Mouse (Mus musculus): ENCODE results near the gene Hba-a1.
"Not testable (repeated sequence)": the region's sequence is repeated elsewhere in the genome, so short reads cannot be mapped to it uniquely, and the experiment has no call there.

The Hba-a1 gene

GRCm38 (mm10) chr11:32262674-32263415 is 20.5 kb upstream of the Hba-a1 start:
- no peak for DNase-seq

- DNase-seq, result no peak
Measured at GRCm38 (mm10) chr11:32265117-32265738, 18.1 kb upstream of the Hba-a1 start.

GRCm38 (mm10) chr11:32266194-32266593 is 17.1 kb upstream of the Hba-a1 start:
- no peak for DNase-seq

- DNase-seq, result no peak
Measured at GRCm38 (mm10) chr11:32266776-32267175, 16.5 kb upstream of the Hba-a1 start.

DNA sequence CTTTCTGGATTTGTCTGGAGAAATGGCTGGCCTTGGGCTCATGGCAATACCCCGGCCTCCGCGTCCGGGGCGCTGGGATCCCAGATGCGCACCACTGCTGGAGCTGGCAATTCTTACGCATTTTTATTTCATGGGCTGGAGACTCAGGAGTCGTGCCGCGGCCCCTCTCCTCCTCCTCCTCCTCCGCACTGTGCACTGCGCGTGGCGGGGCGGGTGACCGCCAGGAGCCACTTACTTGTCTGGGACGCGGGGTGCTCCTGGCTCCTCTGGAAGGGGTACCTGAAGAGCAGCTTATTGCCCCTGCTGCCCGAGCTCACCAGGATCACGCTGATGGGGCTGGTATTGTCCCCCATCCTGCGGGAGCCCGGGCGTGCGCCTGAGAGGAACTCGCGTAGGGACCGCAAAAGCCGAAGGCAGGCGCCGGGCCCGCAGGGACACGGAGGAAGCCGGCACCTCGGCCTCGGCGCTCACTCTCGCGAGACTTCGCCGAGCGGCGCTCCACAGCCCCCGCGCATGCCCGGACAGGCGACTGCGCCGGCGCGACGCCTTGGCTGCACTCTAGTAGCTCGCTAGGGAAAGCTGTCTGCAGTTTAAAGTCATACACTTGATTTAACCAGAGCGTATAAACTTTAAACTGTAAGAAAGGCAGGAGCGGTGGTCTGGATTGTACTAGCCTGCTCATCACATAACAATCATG is 16.0 kb upstream of the Hba-a1 start, which contains the start of gene Nprl3:
Nprl3 (minus strand) TSS at position 520 of the 697 bp plus-strand sequence.
- DNase-seq, result peak; percentile 99

DNA sequence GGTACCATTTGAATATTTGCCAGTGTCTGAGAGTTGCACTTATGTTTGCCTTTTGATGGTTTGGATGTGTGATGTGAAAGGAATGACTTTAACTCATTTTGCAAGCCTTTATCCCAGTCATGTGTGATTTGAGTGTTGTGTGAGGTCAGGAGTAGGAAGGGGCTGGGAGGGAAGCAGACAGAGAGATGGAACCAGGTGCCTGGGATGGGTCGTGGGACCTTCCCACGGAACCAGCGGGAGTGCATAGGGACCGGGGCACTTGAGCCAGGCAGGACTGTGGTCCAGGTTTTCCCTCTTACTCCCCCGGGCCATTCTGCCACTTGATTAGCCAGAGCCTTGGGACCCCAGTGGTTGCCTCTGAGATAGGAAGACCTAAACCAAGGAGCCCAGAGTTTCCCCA is 15.3 kb upstream of the Hba-a1 start:
- DNase-seq, result peak; percentile 14

- DNase-seq, result no peak
Measured at GRCm38 (mm10) chr11:32268952-32269351, 14.4 kb upstream of the Hba-a1 start.

GRCm38 (mm10) chr11:32271178-32271577 is 12.1 kb upstream of the Hba-a1 start:
- no peak for DNase-seq

DNA sequence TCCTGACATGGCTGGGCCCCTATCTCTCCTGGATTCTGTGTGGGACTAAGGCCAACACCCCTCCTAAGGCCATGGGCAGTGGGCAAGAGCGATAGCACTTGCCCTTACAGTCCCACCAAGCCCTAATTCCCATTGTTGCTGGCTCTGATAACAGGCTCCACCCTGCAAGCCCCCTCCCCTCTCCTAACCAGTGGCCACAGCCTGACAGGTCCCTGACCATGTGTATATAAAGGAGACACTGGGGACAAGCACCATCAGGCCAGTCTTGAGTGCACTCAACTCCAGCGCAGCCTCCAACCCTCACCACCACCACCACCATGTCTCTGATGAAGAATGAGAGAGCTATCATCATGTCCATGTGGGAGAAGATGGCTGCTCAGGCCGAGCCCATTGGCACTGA is 7.0 kb upstream of the Hba-a1 start, which contains the start of gene Hba-x:
Hba-x (plus strand) TSS at position 54 of the 400 bp plus-strand sequence.
- DNase-seq, result no peak

- no peak for DNase-seq
Measured at GRCm38 (mm10) chr11:32277736-32278457, 5.4 kb upstream of the Hba-a1 start.

- DNase-seq, result no peak
Measured at GRCm38 (mm10) chr11:32278458-32278957, 4.8 kb upstream of the Hba-a1 start.

- DNase-seq, result no peak
Measured at GRCm38 (mm10) chr11:32280646-32281045, 2.7 kb upstream of the Hba-a1 start.

GRCm38 (mm10) chr11:32281416-32282144 is 1.7 kb upstream of the Hba-a1 start:
- DNase-seq, result no peak

GRCm38 (mm10) chr11:32284582-32284981 is 1.3 kb downstream of the Hba-a1 start:
- DNase-seq, result not testable (repeated sequence)

DNA sequence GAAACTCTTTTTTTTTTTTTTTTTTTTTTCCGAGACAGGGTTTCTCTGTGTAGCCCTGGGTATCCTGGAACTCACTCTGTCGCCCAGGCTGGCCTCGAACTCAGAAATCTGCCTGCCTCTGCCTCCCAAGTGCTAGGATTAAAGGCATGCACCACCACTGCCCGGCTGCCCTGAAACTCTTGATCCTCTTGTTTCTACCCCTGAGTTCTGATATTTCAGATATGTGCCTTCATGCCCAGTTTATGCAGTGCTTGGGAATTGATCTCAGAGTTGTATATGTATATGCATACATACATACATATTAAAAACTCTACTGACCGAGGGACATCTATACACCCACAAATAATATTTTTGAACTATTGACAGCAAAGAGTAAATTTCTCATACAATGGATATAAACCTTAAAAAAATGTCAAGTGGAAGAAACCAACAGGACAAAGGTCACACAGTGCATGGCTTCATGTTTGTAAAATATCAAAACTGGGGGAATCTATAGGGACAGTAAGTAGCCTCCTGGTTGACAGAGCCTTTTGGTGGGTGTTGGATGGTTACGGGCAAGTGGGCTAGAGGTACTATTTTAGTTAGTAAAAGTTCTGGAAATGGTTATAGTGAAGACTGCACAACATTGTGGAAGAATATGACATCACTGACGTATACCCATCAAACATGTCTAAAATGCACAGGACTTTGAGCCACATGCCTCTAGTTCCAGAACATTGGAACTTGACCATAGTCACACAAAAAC is 1.9 kb downstream of the Hba-a1 start:
- no peak for DNase-seq

GRCm38 (mm10) chr11:32285887-32286286 is 2.6 kb downstream of the Hba-a1 start:
- not testable (repeated sequence) for DNase-seq

GRCm38 (mm10) chr11:32286695-32287492 is 3.6 kb downstream of the Hba-a1 start, which contains the start of gene Hbq1b:
TSS of gene Hbq1b (plus strand) at chr11:32286965.
- DNase-seq, result peak; percentile 88

DNA sequence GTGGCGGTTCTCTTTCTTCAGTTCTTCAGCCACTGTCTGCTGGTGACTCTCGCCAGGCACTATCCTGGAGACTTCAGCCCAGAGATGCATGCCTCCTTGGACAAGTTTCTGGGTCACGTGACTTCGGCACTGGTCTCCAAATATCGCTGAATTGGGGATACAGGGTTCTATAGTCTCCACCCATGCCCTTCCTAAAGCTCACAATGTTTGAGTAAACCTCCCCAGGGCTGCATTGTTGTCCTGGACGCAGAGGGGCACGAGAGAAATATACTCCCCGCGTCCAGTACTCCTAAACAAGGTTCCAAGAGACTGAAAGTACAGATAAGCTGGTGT is 4.1 kb downstream of the Hba-a1 start:
- no peak for DNase-seq

GRCm38 (mm10) chr11:32292819-32293218 is 9.5 kb downstream of the Hba-a1 start:
- DNase-seq, result not testable (repeated sequence)

DNA sequence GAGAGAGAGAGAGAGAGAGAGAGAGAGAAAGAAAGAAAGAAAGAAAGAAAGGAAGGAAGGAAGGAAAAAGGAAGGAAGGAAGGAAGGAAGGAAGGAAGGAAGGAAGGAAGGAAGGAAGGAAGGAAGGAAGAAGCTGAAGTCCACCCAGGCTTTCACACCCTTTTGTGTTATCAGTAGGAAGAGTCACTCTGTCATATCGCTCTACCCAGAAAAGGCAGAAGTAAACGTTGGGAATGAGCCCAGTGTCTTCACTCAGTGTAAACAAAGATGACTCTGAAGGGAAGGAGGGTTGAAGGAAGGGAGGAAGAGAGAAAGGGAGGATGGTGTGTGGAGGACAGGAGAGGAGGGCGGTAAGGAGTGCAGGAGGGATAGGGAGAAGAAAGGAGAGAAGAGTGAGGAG is 10.2 kb downstream of the Hba-a1 start:
- not testable (repeated sequence) for DNase-seq

Data from kidney, postnatal 10 days (tissue).